Mouse (Mus musculus) urinary bladder, postnatal 10 days (tissue): ENCODE results near the gene Olfr341.

Source experiments
- DNase-seq: peaks from one replicate; pipeline ENCODE4 v3.0.0; 2022; ENCODE audit warnings: low spot score

Olfr341 gene

DNA sequence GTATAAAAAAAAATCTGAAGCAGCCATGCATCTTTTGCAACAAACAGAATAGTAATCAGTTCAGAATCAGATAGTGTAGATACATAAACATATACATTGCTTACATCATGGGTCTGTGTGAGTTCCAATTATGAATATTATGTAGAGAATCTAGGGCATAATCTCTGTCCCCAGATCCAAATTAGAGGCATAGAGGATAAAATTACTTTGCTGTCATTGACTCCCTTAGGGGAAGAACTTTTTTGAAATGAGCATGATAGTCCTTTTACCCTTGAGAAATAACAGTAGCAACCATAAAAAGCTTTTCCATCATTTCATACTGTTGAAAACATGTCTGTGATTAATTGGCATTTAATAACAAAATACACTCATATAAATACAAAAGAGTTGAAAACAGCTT is at the start of gene Olfr341:
Gene Olfr341, minus strand, starts transcription at position 101 of the 400 bp plus-strand sequence.
- DNase-seq, result no peak

- DNase-seq, result no peak
Observed at GRCm38 (mm10) chr2:36524698-36525097, 42.4 kb upstream of the Olfr341 start, which contains the start of gene Olfr342. Gene Olfr342, plus strand, starts transcription at chr2:36524998.

DNA sequence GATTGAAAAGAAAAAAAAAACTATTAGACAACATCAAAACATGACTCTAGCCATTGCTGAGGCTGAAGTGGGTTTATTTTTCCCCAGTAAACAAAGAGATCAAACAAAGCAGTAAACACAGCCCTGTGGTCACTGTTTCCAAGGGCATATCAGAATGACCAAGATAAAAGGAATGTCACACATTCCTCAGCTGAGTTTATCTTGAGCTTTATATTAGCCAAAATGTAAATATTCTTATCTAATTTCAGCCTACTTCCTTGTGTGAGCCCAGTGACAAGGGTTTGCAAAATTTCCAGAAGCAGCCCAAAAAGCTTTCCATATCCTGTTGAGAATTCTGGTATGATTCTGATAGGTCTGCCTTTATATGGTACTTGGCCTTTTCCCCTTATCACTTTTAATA is 8.6 kb downstream of the Olfr341 start:
- no peak for DNase-seq

GRCm38 (mm10) chr2:36452287-36452686 is 30.0 kb downstream of the Olfr341 start, which contains the start of gene Olfr340:
Gene Olfr340, plus strand, starts transcription at chr2:36452587.
- no peak for DNase-seq
